Mouse (Mus musculus): Measurements from ENCODE around the gene Atad5. TPM values are rescaled to one million over a fixed set of nuclear protein-coding genes. Genes with fewer than 3 reads are reported as not detected.

The Atad5 gene
- total RNA-seq, 2 experiments from 2014 or later: 3.8 to 4.7 TPM

DNA sequence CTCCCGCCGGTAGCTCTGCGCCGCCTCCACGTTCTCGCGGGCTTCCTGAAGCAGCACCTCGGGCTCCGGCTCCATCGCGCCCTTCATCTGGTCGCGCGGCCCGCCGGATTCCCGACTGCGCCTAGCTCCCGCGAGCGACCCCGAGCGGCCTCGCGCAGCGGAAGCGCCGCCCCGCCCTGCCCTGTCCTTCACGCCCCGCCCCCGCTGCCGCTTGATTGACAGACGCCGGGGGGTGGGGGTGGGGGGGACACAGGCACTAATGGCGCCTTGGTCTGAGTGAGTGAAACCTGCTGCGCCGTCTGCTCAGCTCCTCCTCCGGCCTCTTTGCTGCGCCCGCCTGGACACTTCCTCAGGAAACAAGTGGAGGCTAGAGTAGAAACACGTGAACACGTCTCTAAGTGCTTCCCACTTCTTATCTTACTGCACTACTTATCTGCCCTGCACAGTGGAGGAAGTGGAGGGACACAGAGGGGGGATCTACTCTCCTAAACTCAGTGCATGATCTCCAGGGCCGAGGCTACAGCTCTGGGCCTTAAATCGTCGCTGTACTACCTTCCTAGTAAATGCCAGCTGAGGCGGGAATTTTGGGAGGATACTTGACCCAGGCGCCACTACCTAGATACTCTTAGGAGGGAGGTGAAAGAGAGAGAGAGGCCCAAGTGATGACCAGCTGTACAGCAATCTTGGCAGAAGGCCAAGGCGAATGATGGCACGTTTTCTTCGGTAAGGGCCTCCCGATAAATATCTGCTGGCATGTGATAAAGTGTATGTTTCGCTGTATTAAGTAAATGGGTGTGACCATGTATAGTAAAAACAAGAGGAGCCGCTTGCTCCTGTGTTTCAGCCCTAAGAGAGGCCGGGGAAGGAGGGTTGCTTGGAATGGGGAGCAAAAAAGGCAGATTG, 8.1 kb upstream of the Atad5 start, which contains the start of gene Crlf3:
Gene Crlf3, minus strand, starts transcription at position 166 of the 903 bp plus-strand sequence.
- DNase-seq (ENCODE audit: low spot score in 2 of 2): peak; percentile 85 to 94

DNA sequence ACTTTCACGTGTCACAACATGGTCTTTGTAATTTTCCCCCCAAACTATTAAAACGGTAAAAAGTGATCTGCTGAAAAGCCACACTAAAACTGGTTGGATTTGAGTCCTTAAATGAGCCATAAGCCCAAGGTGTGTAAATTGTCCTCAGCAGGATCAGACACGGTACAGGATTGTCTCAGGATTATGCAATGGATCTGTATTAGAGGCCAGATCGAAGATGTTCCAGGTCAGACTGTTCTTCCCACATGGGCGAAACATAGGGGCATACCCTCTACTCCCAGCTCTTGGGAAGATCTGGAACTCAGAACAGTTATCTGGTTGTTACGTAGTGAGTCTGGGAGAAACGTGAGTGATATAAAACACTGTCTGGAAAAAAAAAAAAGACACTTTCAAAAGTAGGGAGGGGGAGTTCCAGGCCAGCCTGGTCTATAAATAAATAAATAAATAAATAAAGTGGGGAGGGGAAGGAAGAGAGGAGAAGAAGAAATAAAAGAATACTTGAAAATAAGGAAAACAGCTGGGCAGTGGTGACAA, 7.3 kb upstream of the Atad5 start:
- DNase-seq (ENCODE audit: low spot score in 2 of 2): no peak

DNA sequence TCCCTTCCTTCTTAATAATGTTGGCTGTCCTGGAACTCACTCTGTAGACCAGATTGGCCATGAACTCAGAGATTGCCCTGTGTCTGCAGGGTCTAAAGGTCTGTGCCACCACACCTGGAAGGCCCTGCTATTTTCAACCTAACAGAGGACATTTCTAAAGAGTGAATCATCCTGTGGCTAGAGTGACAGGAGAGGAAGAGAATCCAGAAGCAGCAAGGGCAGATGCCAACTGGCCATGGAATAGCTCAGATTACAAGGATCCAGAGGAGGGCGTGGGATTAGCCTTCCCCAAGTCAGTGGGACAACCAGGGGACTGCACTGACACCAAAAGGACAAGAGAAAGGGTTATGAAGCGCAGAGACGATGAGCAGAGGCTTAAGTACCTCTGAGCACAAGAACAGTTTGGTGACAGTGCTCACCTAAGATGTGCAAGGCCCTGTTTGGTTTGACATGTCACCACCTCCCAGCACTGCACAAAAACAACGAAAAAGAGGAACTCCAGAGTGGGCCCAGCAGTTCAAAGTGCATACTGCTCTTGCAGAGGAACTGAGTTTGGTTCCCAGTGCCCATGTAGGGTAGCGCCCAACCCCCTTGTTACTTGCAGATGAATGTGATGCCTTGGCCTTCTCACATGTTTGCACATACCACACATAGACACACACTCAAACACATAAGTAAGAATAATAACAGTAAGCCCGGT, 3.7 kb upstream of the Atad5 start:
- no peak for DNase-seq (ENCODE audit: low spot score in 2 of 2)

DNA sequence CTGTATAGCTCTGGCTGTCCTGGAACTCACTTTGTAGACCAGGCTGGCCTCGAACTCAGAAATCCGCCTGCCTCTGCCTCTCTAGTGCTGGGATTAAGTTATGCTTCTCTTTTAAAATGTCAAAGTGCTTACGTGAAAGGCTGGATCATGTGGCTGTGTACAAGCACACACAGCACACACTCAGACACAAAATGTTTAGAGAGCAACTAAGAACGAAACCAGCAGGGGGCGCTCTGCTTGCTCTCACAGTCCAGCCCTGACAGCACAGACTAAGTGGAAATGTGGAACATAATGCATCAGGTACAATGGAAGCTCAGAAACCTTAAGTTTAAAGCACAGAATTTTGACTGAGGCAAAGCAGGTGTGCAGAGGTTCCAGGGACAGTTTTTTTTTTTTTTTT, 2.4 kb upstream of the Atad5 start:
- DNase-seq (ENCODE audit: low spot score in 2 of 2): peak; percentile 65 to 72

DNA sequence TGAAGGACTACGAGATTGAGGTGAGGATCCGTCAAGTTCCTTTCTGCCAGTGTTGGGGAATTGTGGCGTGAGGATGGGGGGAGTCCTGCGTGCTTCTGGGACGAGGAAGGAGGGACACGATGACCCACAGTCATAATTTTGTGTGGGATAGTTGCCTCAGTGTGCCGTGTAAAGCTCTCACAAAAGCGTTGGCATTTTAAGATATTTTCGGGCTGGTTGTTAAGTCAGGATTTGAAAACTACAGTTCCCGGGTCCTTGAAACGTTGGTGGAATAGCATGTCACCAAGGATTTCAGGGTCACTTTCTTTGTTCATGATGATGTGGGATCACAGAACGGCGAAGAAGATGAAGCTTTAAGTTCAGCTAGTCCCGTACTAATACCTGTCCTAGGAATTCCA, 616 bp downstream of the Atad5 start:
- DNase-seq (ENCODE audit: low spot score in 2 of 2): no peak

DNA sequence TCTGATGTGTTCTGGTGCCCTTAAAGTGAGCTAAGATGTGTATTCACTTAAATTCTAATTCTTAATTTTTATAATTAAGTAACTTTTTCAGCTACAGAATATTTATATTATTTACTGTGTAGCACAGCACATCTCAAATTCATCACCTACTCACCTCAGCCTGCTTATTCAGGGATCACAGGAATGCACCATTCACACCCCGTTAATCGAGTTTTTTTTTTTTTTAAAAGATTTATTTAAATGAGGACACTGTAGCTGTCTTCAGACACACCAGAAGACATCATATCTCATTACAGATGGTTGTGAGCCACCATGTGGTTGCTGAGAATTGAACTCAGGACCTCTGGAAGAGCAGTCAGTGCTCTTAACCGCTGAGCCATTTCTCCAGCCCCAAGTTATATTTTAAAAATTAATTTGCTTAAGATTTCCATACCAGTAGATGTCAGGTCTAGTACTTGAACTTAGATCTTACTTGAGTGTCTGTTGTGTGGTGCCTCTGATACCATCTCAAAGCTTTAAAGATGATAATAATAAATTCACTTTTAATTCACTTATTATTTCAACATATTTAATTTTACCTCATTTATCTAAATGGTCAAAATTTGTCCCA, 1.5 kb downstream of the Atad5 start:
- DNase-seq (ENCODE audit: low spot score in 2 of 2): no peak

DNA sequence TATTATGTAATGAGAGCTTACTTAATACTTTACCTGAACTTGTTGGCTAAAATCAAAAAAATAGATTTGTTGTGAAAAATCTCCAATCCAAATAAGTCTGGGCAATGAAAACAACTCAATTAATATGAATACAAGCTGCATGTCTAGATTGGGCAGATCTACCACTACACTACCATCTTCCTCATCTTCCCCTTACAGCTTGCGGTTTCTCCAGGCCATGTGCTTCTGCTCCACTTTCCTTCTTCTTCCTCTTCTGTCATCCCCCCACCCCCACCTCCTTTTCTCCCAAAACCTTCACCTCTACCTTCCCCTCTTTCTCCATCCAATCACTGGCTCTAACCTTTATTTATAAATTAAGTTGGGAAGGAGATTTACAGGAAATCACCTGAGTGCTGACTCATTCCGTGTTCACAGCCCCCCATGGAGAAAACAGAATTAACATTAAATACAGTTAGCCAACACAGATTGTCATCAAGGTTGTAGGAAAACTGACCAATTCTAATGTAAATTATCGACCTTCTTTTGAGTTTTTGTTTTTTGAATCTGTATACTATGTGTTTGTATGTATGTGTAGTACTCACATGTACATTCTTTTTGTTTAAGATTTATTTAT, 9.3 kb downstream of the Atad5 start:
- DNase-seq (ENCODE audit: low spot score in 2 of 2): no peak

DNA sequence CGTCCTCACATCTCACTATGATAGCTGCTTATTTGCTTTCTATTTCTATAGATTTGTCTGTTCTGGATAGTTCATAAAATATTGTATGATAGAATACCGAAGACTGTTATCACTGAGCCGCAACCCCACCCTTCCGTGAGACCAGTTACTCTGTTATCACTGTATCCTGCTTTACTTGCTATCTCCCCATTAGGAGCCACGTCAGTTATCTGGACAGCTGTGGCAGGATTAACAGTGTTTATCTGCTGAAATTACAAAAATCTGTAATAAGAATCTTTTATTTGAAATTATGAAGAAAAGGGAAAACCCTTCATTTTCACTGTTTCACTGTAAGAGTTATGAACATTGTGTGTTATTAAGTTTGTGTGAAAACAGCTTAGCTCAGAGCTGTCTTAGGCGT, 12.1 kb downstream of the Atad5 start:
- DNase-seq (ENCODE audit: low spot score in 2 of 2): no peak

DNA sequence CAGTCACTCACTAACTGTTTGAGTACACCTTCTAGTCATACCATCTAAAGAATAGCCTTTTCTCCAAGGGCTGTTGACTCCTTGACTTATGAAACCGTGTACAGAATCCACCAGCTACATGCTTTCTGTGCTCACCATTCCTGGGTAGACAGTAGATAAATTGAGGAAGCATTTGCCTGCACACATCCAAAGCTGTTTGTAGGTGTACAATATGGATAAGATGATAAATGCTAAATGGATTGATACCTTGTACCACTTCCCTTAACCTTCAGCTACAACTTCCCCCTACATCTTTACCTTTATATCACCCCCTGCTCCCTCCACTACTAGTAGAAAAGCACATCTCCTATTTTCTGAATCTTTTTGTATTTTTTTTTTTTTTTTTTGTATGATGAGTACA, 15.2 kb downstream of the Atad5 start:
- no peak for DNase-seq (ENCODE audit: low spot score in 2 of 2)

DNA sequence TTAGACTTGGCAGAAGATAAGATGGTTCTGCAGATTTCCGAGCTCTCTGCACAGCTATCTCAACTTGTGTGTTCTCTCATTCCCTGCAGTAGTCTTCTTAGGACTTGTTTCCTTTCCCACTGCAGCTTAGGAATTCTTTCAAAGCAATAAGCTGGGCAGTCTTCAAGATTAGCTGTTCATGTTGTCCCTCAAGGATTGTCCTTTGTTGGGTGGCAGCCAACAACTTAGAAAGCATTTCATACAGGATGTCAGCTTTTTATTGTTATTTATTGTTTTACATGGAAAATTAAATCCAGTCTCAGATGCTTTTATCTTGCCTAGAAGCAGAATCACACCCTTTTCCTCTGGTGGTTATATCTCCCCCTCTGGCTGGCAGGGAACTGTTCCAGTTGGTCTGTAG, 27.2 kb downstream of the Atad5 start:
- DNase-seq (ENCODE audit: low spot score in 2 of 2): no peak

DNA sequence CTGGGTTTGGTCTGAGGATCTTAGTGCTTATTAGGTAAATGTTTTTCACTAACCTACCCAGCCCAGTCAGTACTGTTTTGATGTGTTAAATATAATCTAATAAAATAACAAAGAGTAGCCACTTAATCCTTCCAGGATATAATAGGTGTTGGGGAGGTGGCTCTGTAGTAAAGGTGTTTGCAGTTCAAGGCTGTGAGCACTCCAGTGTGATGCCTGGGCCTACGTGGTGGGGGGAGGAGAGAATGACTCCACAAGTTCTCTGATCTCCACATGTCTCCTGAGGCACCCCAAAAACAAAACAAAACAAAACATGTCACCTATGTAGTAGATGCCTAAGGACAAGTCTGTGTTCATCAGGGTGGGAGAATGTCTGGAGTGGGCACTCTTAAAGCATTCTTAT, 42.9 kb downstream of the Atad5 start:
- DNase-seq (ENCODE audit: low spot score in 2 of 2): no peak

DNA sequence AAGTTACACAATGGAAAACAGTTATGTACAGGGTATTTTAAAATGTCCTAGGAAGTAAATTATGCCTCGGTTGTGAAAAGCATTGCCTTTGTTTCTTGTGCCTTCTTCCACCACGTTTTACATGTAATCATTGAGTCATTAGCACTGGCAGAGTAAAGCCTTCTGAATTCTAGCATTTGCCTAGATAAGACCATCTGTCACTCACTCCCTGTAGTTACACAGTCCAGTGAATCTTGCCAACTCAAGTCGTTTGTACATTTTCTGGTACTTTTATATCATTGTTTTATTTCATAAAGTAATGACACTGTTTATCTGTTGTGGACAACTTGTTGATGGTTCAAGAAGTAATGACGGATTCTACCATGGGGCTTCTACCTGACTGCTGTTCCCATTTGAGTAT, 45.5 kb downstream of the Atad5 start:
- no peak for DNase-seq (ENCODE audit: low spot score in 2 of 2)

DNA sequence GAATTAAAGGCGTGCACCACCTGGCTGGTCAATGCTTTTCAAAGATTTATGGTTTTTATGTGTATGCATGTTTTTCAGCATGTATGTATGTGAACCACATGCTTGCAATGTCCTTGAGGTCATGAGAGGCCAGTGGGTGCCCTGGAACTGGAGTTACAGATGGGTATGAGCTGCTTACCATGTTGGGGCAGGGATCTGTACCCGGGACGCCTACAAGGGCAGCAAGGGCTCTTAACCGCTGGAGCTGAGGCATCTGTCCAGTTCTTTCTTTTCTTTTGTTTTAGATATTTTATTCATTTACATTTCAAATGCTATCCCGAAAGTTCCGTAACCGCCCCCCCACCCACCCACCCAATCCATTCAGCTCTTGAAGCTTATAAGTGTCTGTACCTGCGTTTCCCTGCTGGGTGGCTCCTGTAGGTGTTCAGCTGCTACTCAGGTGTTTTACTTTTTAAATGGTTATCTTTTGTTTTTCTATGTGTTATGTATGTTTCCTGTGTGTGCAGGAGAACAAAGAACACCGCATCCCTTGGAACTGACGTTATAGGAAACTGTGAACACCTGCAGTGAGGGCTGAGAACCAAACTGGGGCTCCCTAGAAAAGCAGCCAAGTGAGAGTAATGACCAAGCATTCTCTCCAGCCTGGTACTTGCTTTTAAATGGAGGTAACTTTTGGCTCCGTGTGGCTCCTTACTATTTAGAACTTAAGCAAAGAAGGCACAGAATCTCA, 46.9 kb downstream of the Atad5 start:
- DNase-seq (ENCODE audit: low spot score in 2 of 2): no peak

DNA sequence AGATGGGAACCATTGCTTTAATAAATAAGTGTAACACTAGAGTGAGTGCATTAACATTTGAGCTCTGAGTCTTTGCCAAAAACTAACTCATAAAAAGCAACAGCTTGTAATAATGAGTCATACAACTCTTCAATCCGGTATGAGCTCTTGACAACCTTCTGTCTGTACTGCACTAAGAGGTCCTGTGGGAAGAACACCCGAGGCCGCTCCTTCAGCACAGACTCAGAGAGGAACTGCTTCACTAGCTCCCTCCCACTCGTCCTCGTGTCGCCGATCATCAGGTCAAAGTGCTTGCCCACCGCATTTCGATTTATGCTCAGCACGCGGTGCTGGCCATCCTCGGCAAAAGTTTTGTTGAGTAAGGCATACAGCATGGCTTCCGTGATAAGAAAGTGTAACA, 47.6 kb downstream of the Atad5 start:
- peak; percentile 12 to 32 for DNase-seq (ENCODE audit: low spot score in 2 of 2)

DNA sequence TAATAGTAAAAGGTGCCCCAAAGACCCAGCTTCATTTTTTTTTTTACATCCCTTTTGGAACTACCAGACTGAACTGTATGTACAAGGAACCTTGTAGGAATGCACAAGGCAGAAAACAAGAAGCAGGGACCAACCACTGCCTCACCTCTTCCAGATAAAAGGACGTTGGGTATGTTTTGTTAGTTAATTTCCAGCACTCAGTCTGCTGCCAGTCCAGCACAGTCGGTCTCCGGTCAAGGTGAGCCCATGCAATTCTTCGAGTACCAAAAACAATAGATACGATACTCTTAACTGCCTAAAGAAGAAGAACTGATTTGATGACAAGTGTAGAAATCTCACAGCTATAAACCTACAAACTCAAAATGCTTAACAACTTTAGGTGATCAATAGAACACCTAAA, 48.6 kb downstream of the Atad5 start:
- no peak for DNase-seq (ENCODE audit: low spot score in 2 of 2)

DNA sequence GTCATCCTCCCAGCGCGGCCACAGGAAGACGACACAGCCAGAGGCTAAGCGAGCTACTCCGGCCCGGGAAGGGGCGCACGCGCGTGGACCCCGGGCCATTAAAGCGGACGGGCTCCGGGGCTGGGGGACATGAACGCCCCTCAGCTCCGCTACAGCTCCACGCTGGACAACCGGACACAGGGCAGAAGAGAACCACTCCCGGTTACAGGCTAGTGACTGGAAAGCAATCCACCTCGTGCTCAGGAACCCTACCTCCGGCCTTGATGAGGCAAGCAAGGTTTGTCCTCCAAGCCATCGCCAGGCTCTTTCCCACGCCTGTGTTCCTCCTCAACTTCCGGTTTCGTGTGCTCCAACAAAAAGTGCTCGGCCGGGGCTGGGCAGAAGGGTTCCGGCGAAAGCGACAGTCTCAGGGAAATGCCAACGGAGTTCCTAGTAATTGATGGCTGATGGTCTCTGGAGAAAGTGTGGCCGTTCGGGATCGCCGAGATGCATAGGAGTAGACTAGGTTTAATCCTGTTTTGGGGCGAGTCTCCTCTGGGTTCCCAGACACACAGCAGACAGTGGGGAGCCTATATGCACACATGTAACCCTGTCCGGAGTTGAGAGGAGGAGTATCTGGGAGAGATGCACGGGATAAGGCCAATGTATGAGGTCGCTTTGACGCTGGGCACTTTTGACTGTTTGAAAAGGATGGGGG, 52.8 kb downstream of the Atad5 start, which contains the start of gene Tefm:
Gene Tefm, minus strand, starts transcription at position 351 of the 697 bp plus-strand sequence.
- peak; percentile 87 to 90 for DNase-seq (ENCODE audit: low spot score in 2 of 2)

DNA sequence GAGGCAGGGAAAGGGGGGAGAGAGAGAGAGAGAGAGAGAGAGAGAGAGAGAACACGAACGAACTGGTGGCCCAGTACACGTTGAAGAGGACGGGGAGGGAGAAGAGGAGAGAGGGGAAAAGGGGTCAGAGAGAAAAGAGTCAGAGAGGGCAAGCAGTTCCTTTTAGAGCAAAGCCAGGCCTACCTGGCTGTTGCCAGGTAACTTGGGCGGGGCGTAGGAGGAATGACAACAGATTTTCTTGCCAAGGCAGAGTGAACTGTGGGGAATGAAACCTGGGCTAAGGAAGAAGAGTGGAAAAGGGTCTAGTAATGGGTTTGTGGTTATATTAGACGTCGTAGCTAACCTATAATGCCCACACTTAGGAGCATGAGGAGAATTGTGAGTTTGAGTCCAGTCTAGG, 53.7 kb downstream of the Atad5 start:
- DNase-seq (ENCODE audit: low spot score in 2 of 2): no peak

DNA sequence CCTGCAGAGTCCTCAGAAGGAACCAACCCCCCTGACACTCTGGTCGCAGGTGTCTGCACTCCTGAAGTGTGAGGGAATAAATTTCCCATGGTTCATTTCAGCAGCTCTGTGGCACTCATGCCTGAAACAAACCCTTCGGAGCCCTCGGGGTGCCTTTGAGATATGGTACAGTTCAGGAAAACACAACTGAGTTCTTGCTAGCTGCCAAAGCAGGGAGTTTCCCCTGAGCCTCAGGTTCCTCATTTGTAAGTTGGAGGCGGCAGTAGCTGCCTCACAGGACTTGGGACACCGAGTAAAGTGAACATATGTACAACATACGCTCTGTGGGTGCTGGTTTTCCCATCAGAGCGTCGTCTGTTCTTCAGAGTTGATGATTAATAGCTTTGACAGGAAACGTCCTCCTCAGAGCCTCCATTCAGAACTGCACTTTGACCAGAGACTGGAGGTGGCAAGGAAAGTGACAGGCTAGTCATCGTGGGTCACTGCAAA, 56.6 kb downstream of the Atad5 start:
- no peak for DNase-seq (ENCODE audit: low spot score in 2 of 2)

DNA sequence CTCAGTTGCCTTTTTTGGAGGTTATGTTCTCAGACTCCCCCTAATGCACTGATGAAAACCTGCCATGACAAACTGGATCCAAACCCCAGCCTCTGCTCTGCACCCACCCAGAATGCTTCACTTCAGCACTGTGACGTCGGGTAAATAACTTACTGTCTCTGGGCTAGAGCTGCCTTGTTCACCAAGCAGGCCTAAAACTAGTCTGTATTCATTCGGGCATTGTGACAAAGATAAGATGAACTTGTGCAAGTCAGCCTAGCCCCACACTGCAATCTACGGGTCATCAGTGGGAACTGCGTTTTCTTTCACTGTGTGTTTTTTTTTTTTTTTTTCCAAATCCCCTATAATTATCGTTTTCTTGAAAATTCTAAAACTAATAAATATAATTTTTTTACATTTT, 58.5 kb downstream of the Atad5 start:
- no peak for DNase-seq (ENCODE audit: low spot score in 2 of 2)

DNA sequence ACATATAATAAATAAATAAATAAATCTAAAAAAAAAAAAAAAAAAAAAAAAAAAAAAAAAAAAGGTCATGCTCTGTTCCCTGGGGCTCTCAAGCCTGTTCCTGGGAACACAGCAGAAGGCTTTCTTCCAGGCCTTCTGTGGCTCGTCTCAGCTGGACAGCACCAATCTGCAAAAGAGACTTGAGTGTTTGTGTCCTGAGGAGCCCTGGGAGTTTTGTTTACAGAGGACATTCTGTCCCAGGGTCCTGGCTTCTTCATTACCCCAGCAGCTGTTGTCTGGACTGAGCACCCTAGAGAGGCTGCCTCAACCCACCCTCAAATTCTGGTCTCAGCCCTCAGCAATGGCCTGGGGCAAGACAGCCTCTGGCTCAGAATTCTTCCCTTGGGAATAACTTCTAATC, 59.1 kb downstream of the Atad5 start:
- DNase-seq (ENCODE audit: low spot score in 2 of 2): no peak
